Mouse (Mus musculus): Measurements from ENCODE around the gene Mtx1.

DNA sequence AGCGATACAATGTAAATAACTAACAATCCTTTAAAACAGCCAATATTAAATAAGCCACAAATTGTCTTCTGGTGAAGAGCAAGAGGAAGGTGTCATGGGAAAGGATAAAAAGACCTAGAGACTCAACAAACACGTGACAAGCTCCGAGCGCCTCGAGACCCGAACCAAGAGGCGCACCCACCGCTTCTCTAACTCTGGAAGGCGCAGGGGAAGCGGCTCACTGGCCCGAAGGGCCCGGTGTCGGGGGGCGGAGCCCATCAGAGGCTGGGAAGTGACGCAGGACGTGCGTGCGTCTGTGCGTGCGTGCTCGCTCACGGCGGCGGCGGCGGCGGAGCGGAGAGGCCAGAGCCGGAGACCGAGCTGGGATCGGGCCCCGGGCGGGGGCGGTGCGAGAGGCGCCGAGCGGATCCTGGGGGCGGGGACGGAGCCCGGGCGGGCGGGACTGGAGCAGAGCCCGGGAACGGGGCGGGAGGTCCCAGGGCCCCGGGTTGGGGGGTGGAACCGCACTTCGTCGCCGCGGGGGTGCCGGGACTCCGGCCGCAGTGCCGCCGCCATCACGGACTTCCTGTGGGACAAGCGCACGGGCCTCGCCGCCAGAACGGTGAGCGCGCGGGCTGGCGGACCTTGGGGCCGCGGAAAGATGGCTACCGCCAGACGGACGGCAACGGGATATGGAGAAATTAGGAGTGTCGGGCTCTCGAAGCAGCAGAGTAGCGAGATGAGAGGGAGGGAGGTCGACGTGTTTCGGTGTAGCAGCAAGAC, 62.2 kb downstream of the Mtx1 start, which contains the start of gene Clk2:
- TF ChIP-seq CTCF (IDR thresholded peaks at IDR 0.05; ENCODE audit: low read depth, low read length) (no peak), POLR2A (IDR thresholded peaks at IDR 0.05; ENCODE audit: borderline replicate concordance, low read depth, low read length) (no peak)
